8 mouse cellular contexts compared by ENCODE assay signal in the genomic region with DNA sequence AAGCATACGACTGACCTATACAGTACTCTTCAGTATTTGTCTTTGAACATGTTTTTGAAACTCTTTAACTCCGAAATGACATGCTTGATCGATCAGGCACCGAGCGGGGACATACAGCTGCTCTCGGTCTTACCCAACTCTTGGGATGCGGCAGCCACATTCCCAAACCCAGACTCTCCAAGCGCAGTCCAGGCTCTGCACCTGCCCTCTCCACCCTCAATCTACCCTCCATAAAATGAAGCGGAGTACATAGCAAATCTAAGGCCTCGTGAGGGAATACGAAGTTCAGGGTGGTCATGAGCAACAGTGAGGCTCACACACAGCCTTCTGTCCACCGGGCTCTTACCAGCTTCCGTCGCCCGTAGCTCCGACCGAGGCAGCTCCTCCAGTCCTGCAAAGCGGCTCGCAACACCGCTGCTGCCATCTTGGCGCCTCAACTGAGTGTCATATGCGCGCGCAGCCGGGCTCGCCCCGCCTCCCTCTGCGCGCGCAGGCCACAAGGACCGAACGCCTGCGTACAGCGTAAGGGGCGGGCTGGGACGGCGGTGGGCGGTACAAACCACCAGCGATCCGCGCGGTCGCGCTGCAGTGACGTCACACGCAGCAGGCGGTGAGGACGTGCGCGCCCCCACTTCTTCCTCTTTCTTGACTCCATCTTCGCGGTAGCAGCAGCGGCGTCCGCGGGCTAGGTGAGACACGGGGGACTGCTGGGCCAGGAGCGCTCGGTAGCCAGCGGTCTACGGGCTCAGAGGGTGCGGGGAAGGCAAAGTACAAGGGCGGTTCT. TPM values are rescaled to one million over a fixed set of nuclear protein-coding genes. Genes with fewer than 3 reads are reported as not detected.
DNase-seq lines count a peak whose midpoint lies in the region; ATAC-seq and TF ChIP-seq lines count a peak whose summit lies in the region.

A gene (minus strand): TSS at position 473 of the 784 bp plus-strand sequence.
A gene (plus strand): TSS at position 532 of the 784 bp plus-strand sequence.

- peak; percentile 96 for DNase-seq in c-Kit-negative CD71-positive TER-119-positive erythroid progenitor cells, embryonic 14.5 days (ENCODE audit: low read depth, low spot score)
- peak; percentile 98 for DNase-seq in forebrain, embryonic 10.5 days (ENCODE audit: extremely low spot score, low spot score)
- DNase-seq in kidney, postnatal 25 days, result peak; percentile 99 to 100
- peak; percentile 91 to 95 (median 93) for DNase-seq in liver, embryonic 14.5 days (ENCODE audit: low read depth in 3 of 3, low spot score in 3 of 3)
- DNase-seq in neural tube, embryonic 11.5 days (ENCODE audit: low spot score), result peak; percentile 100
- DNase-seq in stomach, postnatal 0 days (ENCODE audit: low spot score), result peak; percentile 99

- H3K9ac ChIP-seq in heart, embryonic 15.5 days, result peak within 1 kb of the TSS; percentile 92
- peak within 1 kb of the TSS; percentile 96 for H3K9ac ChIP-seq in liver, embryonic 14.5 days (replicated peaks)
- H3K9ac ChIP-seq in neural tube, embryonic 11.5 days (ENCODE audit: low read length), result peak within 1 kb of the TSS; percentile 69
- peak within 1 kb of the TSS; percentile 89 for H3K9ac ChIP-seq in stomach, postnatal 0 days (ENCODE audit: low read length)

- peaks cover 42% of the 10 kb centered on the region for H3K4me1 ChIP-seq in forebrain, embryonic 10.5 days
- H3K4me1 ChIP-seq in heart, embryonic 15.5 days (replicated peaks), result peaks cover 29% of the 10 kb centered on the region
- peaks cover 20 to 21% of the 10 kb centered on the region in 2 experiments for H3K4me1 ChIP-seq in liver, embryonic 14.5 days (replicated peaks; ENCODE audit: control insufficient read depth in 2 of 2, insufficient read depth in 2 of 2, low read length in 1 of 2)
- peaks cover 19% of the 10 kb centered on the region for H3K4me1 ChIP-seq in neural tube, embryonic 11.5 days (ENCODE audit: control insufficient read depth, insufficient read depth, low read length)
- peaks cover 3% of the 10 kb centered on the region for H3K4me1 ChIP-seq in stomach, postnatal 0 days (replicated peaks; ENCODE audit: control insufficient read depth, insufficient read depth)

- H3K4me3 ChIP-seq in forebrain, embryonic 10.5 days, result peak within 1 kb of the TSS; percentile 85
- H3K4me3 ChIP-seq in heart, embryonic 15.5 days, result peak within 1 kb of the TSS; percentile 94
- H3K4me3 ChIP-seq in liver, embryonic 14.5 days (ENCODE audit: insufficient read depth in 1 of 2, low read depth in 2 of 2, low read length in 2 of 2), result peak within 1 kb of the TSS; percentile 82 to 97
- H3K4me3 ChIP-seq in neural tube, embryonic 11.5 days (ENCODE audit: low read depth, low read length), result peak within 1 kb of the TSS; percentile 77
- H3K4me3 ChIP-seq in stomach, postnatal 0 days (ENCODE audit: low read depth, low read length), result peak within 1 kb of the TSS; percentile 76

- peaks cover 60% of the 10 kb centered on the region for H3K36me3 ChIP-seq in forebrain, embryonic 10.5 days (replicated peaks)
- peaks cover 45% of the 10 kb centered on the region for H3K36me3 ChIP-seq in heart, embryonic 15.5 days
- H3K36me3 ChIP-seq in liver, embryonic 14.5 days (replicated peaks; ENCODE audit: control insufficient read depth, insufficient read depth, low read depth), result peaks cover 54% of the 10 kb centered on the region
- peaks cover 12% of the 10 kb centered on the region for H3K36me3 ChIP-seq in neural tube, embryonic 11.5 days (ENCODE audit: control insufficient read depth, insufficient read depth, low read length)
- H3K36me3 ChIP-seq in stomach, postnatal 0 days (ENCODE audit: control insufficient read depth, insufficient read depth, low read length), result peaks cover 4% of the 10 kb centered on the region

- under 1% methylated on average over 60 of the region's 63 CpGs for WGBS in forebrain, embryonic 10.5 days
- under 1% methylated on average over 62 of the region's 63 CpGs for WGBS in heart, embryonic 15.5 days
- under 1% methylated on average over 63 of the region's 63 CpGs for WGBS in liver, embryonic 14.5 days (ENCODE audit: insufficient replicate concordance)
- WGBS in neural tube, embryonic 11.5 days, result under 1% methylated on average over 57 of the region's 63 CpGs
- under 1% methylated on average over 61 of the region's 63 CpGs for WGBS in stomach, postnatal 0 days

- TF ChIP-seq EP300 in liver, embryonic 14.5 days (IDR thresholded peaks at IDR 0.05; ENCODE audit: low read depth), result no peak
- TF ChIP-seq EP300 in stomach, postnatal 0 days (optimal IDR thresholded peaks at IDR 0.05), result no peak

- ATAC-seq in CD4-positive, CD25-positive, alpha-beta regulatory T cell, adult 4 months, result peak; percentile 74
- ATAC-seq in heart, embryonic 15.5 days (replicated peaks; ENCODE audit: insufficient number of reproducible peaks, insufficient read depth, low FRiP score, low read depth), result peak; percentile 88
- ATAC-seq in liver, embryonic 14.5 days (ENCODE audit: insufficient read depth), result peak; percentile 78
- peak; percentile 85 for ATAC-seq in neural tube, embryonic 11.5 days (ENCODE audit: insufficient read depth, low FRiP score, low TSS enrichment)
- ATAC-seq in stomach, postnatal 0 days (ENCODE audit: low FRiP score, low TSS enrichment), result peak; percentile 85

- peak within 1 kb of the TSS; percentile 79 for H3K4me2 ChIP-seq in heart, embryonic 15.5 days
- H3K4me2 ChIP-seq in liver, embryonic 14.5 days (ENCODE audit: low read depth), result peak within 1 kb of the TSS; percentile 91
- peak within 1 kb of the TSS; percentile 76 for H3K4me2 ChIP-seq in neural tube, embryonic 11.5 days (ENCODE audit: low read depth)
- H3K4me2 ChIP-seq in stomach, postnatal 0 days (replicated peaks; ENCODE audit: low read depth), result peak within 1 kb of the TSS; percentile 81

- no peak for TF ChIP-seq CTCF in liver, embryonic 14.5 days (IDR thresholded peaks at IDR 0.05; ENCODE audit: low read depth)
- no peak for TF ChIP-seq CTCF in stomach, postnatal 0 days (IDR thresholded peaks at IDR 0.05; ENCODE audit: low read depth)

- no peaks in the 10 kb centered on the region for H3K27me3 ChIP-seq in forebrain, embryonic 10.5 days (ENCODE audit: poor library complexity, severe bottlenecking)
- no peaks in the 10 kb centered on the region for H3K27me3 ChIP-seq in heart, embryonic 15.5 days
- H3K27me3 ChIP-seq in liver, embryonic 14.5 days (ENCODE audit: control insufficient read depth, insufficient read depth, low read length), result no peaks in the 10 kb centered on the region
- H3K27me3 ChIP-seq in neural tube, embryonic 11.5 days (ENCODE audit: control insufficient read depth, insufficient read depth, low read length), result no peaks in the 10 kb centered on the region
- H3K27me3 ChIP-seq in stomach, postnatal 0 days (ENCODE audit: control insufficient read depth, insufficient read depth, low read length), result no peaks in the 10 kb centered on the region

- peak within 1 kb of the TSS; percentile 98 for H3K27ac ChIP-seq in forebrain, embryonic 10.5 days
- peak within 1 kb of the TSS; percentile 83 for H3K27ac ChIP-seq in heart, embryonic 15.5 days
- peak within 1 kb of the TSS; percentile 76 for H3K27ac ChIP-seq in liver, embryonic 14.5 days
- H3K27ac ChIP-seq in neural tube, embryonic 11.5 days (ENCODE audit: low read depth, low read length), result peak within 1 kb of the TSS; percentile 45; the same call in 1 of the 2 replicates
- peak within 1 kb of the TSS; percentile 87 for H3K27ac ChIP-seq in stomach, postnatal 0 days (replicated peaks)

- no peaks in the 10 kb centered on the region for H3K9me3 ChIP-seq in forebrain, embryonic 10.5 days
- no peaks in the 10 kb centered on the region for H3K9me3 ChIP-seq in heart, embryonic 15.5 days (replicated peaks)
- no peaks in the 10 kb centered on the region for H3K9me3 ChIP-seq in liver, embryonic 14.5 days (ENCODE audit: control insufficient read depth, low read length)
- no peaks in the 10 kb centered on the region for H3K9me3 ChIP-seq in neural tube, embryonic 11.5 days (ENCODE audit: control insufficient read depth, low read length)
- H3K9me3 ChIP-seq in stomach, postnatal 0 days (ENCODE audit: control insufficient read depth, low read length), result no peaks in the 10 kb centered on the region

RNA-seq across cellular contexts. Expression of the first gene that starts in this region (rescaled TPM):
- polyA plus RNA-seq in CD4-positive, CD25-positive, alpha-beta regulatory T cell, adult 4 months (2017; shearing (Covaris generic)), result 10 to 100 TPM; 33.9 to 37.5 TPM
- 89.4 and 92.1 TPM in 2 replicates for polyA plus RNA-seq in forebrain, embryonic 10.5 days (2016; fragmentation: Nextera tagmentation; extraction: Ambion mirVana)
- 54.5 and 55.3 TPM in 2 replicates for polyA plus RNA-seq in heart, embryonic 15.5 days (2015; fragmentation: Nextera tagmentation; extraction: Ambion mirVana)
- polyA plus RNA-seq in liver, embryonic 14.5 days (2012; rRNA removed), result 22.0 and 29.6 TPM in 2 replicates
- polyA plus RNA-seq in liver, embryonic 14.5 days (2014; fragmentation: Nextera tagmentation; extraction: Ambion mirVana), result 43.7 and 48.2 TPM in 2 replicates
- 81.9 and 84.8 TPM in 2 replicates for polyA plus RNA-seq in neural tube, embryonic 11.5 days (2014; fragmentation: Nextera tagmentation; extraction: Ambion mirVana)
- polyA plus RNA-seq in stomach, postnatal 0 days (2015; fragmentation: Nextera tagmentation; extraction: Ambion mirVana), result 35.0 and 36.6 TPM in 2 replicates

RNA-seq across cellular contexts. Expression of the second gene that starts in this region (rescaled TPM):
- 1,000 to 10,000 TPM; 2,365 to 3,114 TPM for polyA plus RNA-seq in CD4-positive, CD25-positive, alpha-beta regulatory T cell, adult 4 months (2017; shearing (Covaris generic))
- polyA plus RNA-seq in forebrain, embryonic 10.5 days (2016; fragmentation: Nextera tagmentation; extraction: Ambion mirVana), result 829 and 865 TPM in 2 replicates
- polyA plus RNA-seq in heart, embryonic 15.5 days (2015; fragmentation: Nextera tagmentation; extraction: Ambion mirVana), result 434 and 453 TPM in 2 replicates
- 853 and 969 TPM in 2 replicates for polyA plus RNA-seq in liver, embryonic 14.5 days (2012; rRNA removed)
- 593 and 639 TPM in 2 replicates for polyA plus RNA-seq in liver, embryonic 14.5 days (2014; fragmentation: Nextera tagmentation; extraction: Ambion mirVana)
- polyA plus RNA-seq in neural tube, embryonic 11.5 days (2014; fragmentation: Nextera tagmentation; extraction: Ambion mirVana), result 789 and 790 TPM in 2 replicates
- polyA plus RNA-seq in stomach, postnatal 0 days (2015; fragmentation: Nextera tagmentation; extraction: Ambion mirVana), result 818 and 857 TPM in 2 replicates

Comparison
In these comparisons a context has a peak if more than half of its experiments do, and no peak if none do; other contexts are left out.
1. Peak in every context shown above with its lines: DNase-seq, ATAC-seq, H3K4me3 ChIP-seq and H3K27ac ChIP-seq.
2. H3K27ac ChIP-seq: peak in every context shown above with its lines; median percentile 98 in forebrain, embryonic 10.5 days; 87 in stomach, postnatal 0 days; 83 in heart, embryonic 15.5 days; 76 in liver, embryonic 14.5 days; 45 in neural tube, embryonic 11.5 days.